Mouse (Mus musculus): ENCODE measurements at regions not wholly inside any gene's neighbourhood (a gene's known extent, or its start where the extent isn't known, plus 50 kb on each side); places are given as distances from the start of the nearest gene placed in this dataset.

GRCm38 (mm10) chr1:184330516-184331350 lies 296.6 kb upstream of the 1700056E22Rik start:
- Histone ChIP-seq H3K4me1 (peaks cover 38% of the 10 kb centered on the region), H3K9me3 (replicated peaks) (no peaks in the 10 kb centered on the region), H3K27ac (no peak overlapping the region), H3K27me3 (ENCODE audit: low read depth, poor library complexity, severe bottlenecking) (no peaks in the 10 kb centered on the region), H3K4me3 (no peak overlapping the region), H3K36me3 (no peaks in the 10 kb centered on the region)
- no peak for DNase-seq (ENCODE audit: low spot score)
- WGBS, result 94% methylated on average over 11 of the region's 11 CpGs

GRCm38 (mm10) chr1:184326191-184326590 lies 292.1 kb upstream of the 1700056E22Rik start:
- no peak overlapping the region for H3K27ac ChIP-seq
- no peaks in the 10 kb centered on the region for H3K9me3 ChIP-seq (replicated peaks)
- H3K4me1 ChIP-seq, result peaks cover 18% of the 10 kb centered on the region
- H3K4me3 ChIP-seq, result no peak overlapping the region
- H3K27me3 ChIP-seq (ENCODE audit: low read depth, poor library complexity, severe bottlenecking), result no peaks in the 10 kb centered on the region
- no peak for DNase-seq (ENCODE audit: low spot score)
- 95% methylated on average over 3 of the region's 3 CpGs for WGBS
- no peaks in the 10 kb centered on the region for H3K36me3 ChIP-seq

- no peaks in the 10 kb centered on the region for H3K27me3 ChIP-seq (ENCODE audit: low read depth, poor library complexity, severe bottlenecking)
- H3K4me3 ChIP-seq, result no peak overlapping the region
- DNase-seq (ENCODE audit: low spot score), result no peak
- no peaks in the 10 kb centered on the region for H3K9me3 ChIP-seq (replicated peaks)
- H3K27ac ChIP-seq, result no peak overlapping the region
- H3K4me1 ChIP-seq, result peaks cover 26% of the 10 kb centered on the region
- H3K36me3 ChIP-seq, result no peaks in the 10 kb centered on the region
- 83% methylated on average over 2 of the region's 2 CpGs for WGBS
These were observed 290.1 kb upstream of the 1700056E22Rik start for GRCm38 (mm10) chr1:184324234-184324633.

GRCm38 (mm10) chr1:184320521-184321177 lies 286.5 kb upstream of the 1700056E22Rik start:
- no peak overlapping the region for H3K4me3 ChIP-seq
- H3K27ac ChIP-seq, result no peak overlapping the region
- no peak for DNase-seq (ENCODE audit: low spot score)
- H3K4me1 ChIP-seq, result peaks cover 14% of the 10 kb centered on the region
- WGBS, result 50% methylated on average over 3 of the region's 3 CpGs
- H3K27me3 ChIP-seq (ENCODE audit: low read depth, poor library complexity, severe bottlenecking), result no peaks in the 10 kb centered on the region
- H3K36me3 ChIP-seq, result no peaks in the 10 kb centered on the region
- H3K9me3 ChIP-seq (replicated peaks), result no peaks in the 10 kb centered on the region

GRCm38 (mm10) chr1:184310185-184310815 lies 276.2 kb upstream of the 1700056E22Rik start:
- Histone ChIP-seq H3K4me1 (peaks cover 8% of the 10 kb centered on the region; the same call in 1 of the 2 replicates), H3K4me3 (no peak overlapping the region), H3K27ac (no peak overlapping the region), H3K9me3 (replicated peaks) (no peaks in the 10 kb centered on the region), H3K27me3 (ENCODE audit: low read depth, poor library complexity, severe bottlenecking) (no peaks in the 10 kb centered on the region), H3K36me3 (no peaks in the 10 kb centered on the region)
- WGBS, result 91% methylated on average over 19 of the region's 19 CpGs
- DNase-seq (ENCODE audit: low spot score), result peak; percentile 22

GRCm38 (mm10) chr1:184304813-184305212 lies 270.7 kb upstream of the 1700056E22Rik start:
- Histone ChIP-seq H3K4me3 (no peak overlapping the region), H3K4me1 (peaks cover 14% of the 10 kb centered on the region; the same call in 1 of the 2 replicates), H3K27ac (no peak overlapping the region), H3K36me3 (no peaks in the 10 kb centered on the region), H3K27me3 (ENCODE audit: low read depth, poor library complexity, severe bottlenecking) (no peaks in the 10 kb centered on the region), H3K9me3 (replicated peaks) (no peaks in the 10 kb centered on the region)
- no peak for DNase-seq (ENCODE audit: low spot score)
- 96% methylated on average over 4 of the region's 4 CpGs for WGBS

- Histone ChIP-seq H3K36me3 (no peaks in the 10 kb centered on the region), H3K4me3 (no peak overlapping the region), H3K9me3 (replicated peaks) (no peaks in the 10 kb centered on the region), H3K27me3 (ENCODE audit: low read depth, poor library complexity, severe bottlenecking) (no peaks in the 10 kb centered on the region), H3K4me1 (peaks cover 14% of the 10 kb centered on the region; the same call in 1 of the 2 replicates), H3K27ac (no peak overlapping the region)
- 85% methylated on average over 4 of the region's 4 CpGs for WGBS
- DNase-seq (ENCODE audit: low spot score), result no peak
These were observed 270.1 kb upstream of the 1700056E22Rik start for GRCm38 (mm10) chr1:184304204-184304603.

GRCm38 (mm10) chr1:184298701-184299100 lies 264.6 kb upstream of the 1700056E22Rik start:
- WGBS, result 67% methylated on average over 1 of the region's 1 CpGs
- Histone ChIP-seq H3K27me3 (ENCODE audit: low read depth, poor library complexity, severe bottlenecking) (no peaks in the 10 kb centered on the region), H3K4me3 (no peak overlapping the region), H3K4me1 (peaks cover 3% of the 10 kb centered on the region; the same call in 1 of the 2 replicates), H3K27ac (no peak overlapping the region), H3K9me3 (replicated peaks) (no peaks in the 10 kb centered on the region), H3K36me3 (no peaks in the 10 kb centered on the region)
- DNase-seq (ENCODE audit: low spot score), result no peak

- H3K27me3 ChIP-seq (ENCODE audit: low read depth, poor library complexity, severe bottlenecking), result no peaks in the 10 kb centered on the region
- no peak overlapping the region for H3K27ac ChIP-seq
- no peaks in the 10 kb centered on the region for H3K9me3 ChIP-seq (replicated peaks)
- H3K36me3 ChIP-seq, result no peaks in the 10 kb centered on the region
- peak; percentile 19 for DNase-seq (ENCODE audit: low spot score)
- H3K4me3 ChIP-seq, result no peak overlapping the region
- no peaks in the 10 kb centered on the region; the same call in 1 of the 2 replicates for H3K4me1 ChIP-seq
- 86% methylated on average over 4 of the region's 4 CpGs for WGBS
These were observed 263.1 kb upstream of the 1700056E22Rik start for GRCm38 (mm10) chr1:184297001-184297740.

- 89% methylated on average over 7 of the region's 7 CpGs for WGBS
- Histone ChIP-seq H3K4me1 (no peaks in the 10 kb centered on the region; the same call in 1 of the 2 replicates), H3K9me3 (replicated peaks) (no peaks in the 10 kb centered on the region), H3K4me3 (no peak overlapping the region), H3K27me3 (ENCODE audit: low read depth, poor library complexity, severe bottlenecking) (no peaks in the 10 kb centered on the region), H3K27ac (no peak overlapping the region), H3K36me3 (no peaks in the 10 kb centered on the region)
- DNase-seq (ENCODE audit: low spot score), result no peak
These were observed 257.0 kb upstream of the 1700056E22Rik start for GRCm38 (mm10) chr1:184291129-184291528.

- 85% methylated on average over 7 of the region's 7 CpGs for WGBS
- H3K4me3 ChIP-seq, result no peak overlapping the region
- no peak for DNase-seq (ENCODE audit: low spot score)
- H3K9me3 ChIP-seq (replicated peaks), result no peaks in the 10 kb centered on the region
- no peaks in the 10 kb centered on the region for H3K4me1 ChIP-seq
- H3K36me3 ChIP-seq, result no peaks in the 10 kb centered on the region
- H3K27me3 ChIP-seq (ENCODE audit: low read depth, poor library complexity, severe bottlenecking), result no peaks in the 10 kb centered on the region
- H3K27ac ChIP-seq, result no peak overlapping the region
These were observed 255.8 kb upstream of the 1700056E22Rik start for GRCm38 (mm10) chr1:184289733-184290416.

- WGBS, result 68% methylated on average over 5 of the region's 5 CpGs
- no peak overlapping the region for H3K27ac ChIP-seq
- no peaks in the 10 kb centered on the region for H3K36me3 ChIP-seq
- no peak for DNase-seq (ENCODE audit: low spot score)
- H3K4me3 ChIP-seq, result no peak overlapping the region
- H3K9me3 ChIP-seq (replicated peaks), result no peaks in the 10 kb centered on the region
- 0 out of 2 replicates have a peak, but pooled peaks cover 3% of the 10 kb centered on the region for H3K4me1 ChIP-seq
- no peaks in the 10 kb centered on the region; the same call in 1 of the 2 replicates for H3K27me3 ChIP-seq (ENCODE audit: low read depth, poor library complexity, severe bottlenecking)
These were observed 247.7 kb upstream of the 1700056E22Rik start for GRCm38 (mm10) chr1:184281768-184282167.

All from limb, embryonic 10.5 days (tissue).